Mouse (Mus musculus) embryo, embryonic 11.5 days (tissue): ENCODE results near the gene Ccdc96.

Source experiments
- DNase-seq: peaks from one replicate; pipeline ENCODE4 v3.0.0-alpha.2; 2012; ENCODE audit warnings: low read depth, low spot score

Gene Ccdc96

DNA sequence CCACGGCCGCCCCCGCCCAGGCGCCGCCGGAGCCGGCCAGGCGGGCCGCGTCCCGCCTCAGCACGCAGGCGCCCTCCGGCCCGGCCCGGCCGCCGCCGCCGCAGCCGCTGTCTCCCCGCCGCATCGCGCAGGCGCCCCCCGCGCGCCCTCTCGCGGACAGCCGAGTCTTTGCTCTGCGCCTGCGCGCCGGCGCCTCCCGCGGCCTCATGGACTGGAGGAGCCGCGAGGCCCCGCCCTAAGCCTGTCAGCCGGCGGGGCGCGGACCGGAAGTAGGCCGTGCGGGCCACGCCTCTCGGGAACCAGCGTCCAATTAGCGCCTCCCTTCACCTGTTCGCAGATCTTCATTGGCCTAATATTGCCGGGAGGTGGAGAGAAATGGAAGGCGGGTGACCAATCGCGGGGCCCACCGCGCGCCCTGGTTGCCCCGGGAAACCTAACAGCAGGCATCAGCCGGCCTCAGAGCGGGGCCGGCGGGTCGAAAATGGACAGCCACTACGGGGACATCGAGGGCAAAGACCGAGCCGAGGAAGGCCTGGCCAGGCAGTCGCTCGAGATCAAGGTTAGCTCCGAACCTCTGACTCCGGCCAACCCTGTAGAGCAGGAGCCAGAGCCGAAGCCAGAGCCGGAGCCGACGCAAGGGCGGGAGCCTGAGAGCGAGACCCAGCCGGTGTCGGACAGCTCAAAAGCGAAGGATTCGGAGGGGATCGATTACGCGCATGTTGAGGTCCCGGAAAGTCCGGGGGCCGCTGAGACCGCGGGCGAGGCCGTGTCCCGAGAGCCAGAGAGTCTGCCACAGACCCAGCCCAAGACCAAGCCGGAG, at the start of gene Ccdc96, which contains the start of gene Tada2b:
Gene Ccdc96 (plus strand): TSS at position 418 of the 820 bp plus-strand sequence.
Gene Tada2b (minus strand): TSS at position 115 of the 820 bp plus-strand sequence.
- peak; percentile 97 for DNase-seq

DNA sequence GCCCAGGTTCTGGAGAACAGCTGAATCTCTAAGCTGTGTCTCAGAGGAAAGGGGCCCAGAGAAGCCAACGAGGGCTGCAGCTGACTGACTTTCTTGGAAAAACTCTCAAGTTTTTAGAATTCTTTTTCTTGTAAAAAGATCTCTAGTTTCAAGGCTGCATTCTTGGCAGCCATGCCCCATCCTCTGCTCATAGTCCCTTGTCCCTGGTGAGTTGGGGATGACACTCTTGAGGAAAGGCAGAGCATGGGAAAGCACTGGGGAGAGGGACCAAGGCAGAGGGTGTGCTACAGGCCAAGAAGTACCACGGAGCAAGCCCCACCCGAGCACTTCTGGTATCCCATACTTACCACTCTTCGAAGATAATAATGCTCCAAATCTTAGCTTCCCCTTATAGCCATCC, 47.5 kb upstream of the Ccdc96 start:
- no peak for DNase-seq

DNA sequence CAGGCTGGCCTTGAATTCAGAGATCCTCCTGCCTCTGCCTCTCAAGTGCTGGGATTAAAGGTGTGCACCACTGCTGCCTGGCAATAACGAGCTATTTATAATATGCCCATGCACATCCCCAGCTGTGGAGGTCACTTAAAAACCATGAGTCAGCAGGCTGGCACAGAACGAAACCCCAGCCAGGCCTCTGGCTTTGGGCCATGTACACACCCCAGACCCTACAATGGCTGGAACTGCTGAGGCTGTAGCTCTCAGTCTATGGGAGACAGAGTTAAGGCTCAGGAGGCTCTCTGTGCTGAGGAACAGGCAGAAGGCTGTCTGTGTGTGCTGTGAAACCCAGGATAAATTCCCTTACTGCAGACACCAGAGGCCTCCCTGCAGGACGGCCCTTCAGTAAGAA, 43.6 kb upstream of the Ccdc96 start:
- DNase-seq: no peak

DNA sequence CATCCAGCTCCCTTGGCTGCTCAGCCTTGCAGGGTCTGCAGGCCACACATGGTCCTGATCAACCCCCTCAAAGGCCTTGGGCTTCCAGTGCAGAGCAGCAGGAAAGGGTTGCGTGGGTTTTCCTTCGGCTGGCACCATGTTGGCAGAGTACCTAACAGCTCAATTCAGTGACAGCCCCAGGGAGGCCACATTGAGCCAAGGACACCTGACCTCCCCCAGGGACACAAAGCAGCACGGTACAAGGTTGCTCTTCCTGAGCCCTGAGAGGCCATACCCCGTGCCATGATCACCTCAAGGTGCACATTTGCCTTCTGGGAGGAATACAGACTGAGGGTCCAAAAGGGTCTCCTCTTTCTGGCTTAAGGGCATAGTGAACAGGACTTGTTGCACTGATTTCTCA, 39.8 kb upstream of the Ccdc96 start:
- DNase-seq: no peak

DNA sequence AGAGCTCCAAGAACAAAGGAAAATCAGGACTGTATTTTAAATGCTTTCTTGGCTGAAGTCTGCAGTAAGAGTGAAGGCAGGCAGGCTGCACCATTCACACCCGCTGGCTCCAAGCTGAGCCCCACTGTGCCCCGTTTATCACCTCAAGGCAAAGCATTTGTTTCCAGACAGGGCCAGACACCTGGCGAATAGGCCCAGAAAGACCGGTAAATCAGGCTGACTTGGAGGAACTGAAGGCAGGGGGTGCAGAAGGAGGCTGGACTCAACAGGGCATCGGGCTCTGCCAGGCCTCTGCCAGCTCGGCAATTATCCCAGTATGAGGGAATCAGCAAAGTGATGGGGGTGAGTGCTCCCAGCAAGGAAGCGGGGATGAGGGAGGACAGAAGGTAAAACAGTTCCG, 39.4 kb upstream of the Ccdc96 start:
- no peak for DNase-seq

DNA sequence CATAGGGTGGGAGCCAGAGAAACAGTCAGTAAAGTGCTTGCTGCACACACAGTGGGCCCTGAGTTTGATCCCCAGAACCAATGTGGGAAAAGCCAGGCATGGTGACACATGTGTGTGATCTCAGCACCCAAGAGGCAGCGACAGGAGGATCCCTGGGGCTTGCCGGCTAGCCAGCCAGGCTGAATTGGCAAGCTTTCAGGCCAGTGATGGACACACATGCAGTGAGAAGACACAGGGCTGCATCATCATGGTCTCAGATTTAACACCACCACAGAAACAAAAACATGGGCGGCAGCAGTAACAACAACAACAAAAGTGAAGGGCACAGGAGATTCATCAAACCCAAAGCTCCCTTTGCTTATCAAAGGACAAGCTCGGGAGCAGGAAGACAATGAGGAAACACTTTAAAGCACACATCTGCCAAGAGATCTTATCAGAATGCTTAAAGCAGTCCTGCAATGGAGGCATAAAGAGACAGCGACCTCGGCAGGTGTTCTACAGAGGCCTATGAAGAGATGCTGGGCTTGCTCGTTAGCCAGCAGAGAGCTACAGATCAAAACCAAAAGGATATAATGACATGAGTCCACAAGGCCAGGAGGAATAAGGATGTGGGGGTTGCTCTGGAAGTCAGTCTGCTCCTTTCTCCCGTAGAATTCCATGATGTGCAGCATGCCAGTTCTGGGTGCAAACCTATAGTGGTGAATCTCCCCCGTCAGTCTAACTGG, 38.1 kb upstream of the Ccdc96 start:
- DNase-seq: no peak

DNA sequence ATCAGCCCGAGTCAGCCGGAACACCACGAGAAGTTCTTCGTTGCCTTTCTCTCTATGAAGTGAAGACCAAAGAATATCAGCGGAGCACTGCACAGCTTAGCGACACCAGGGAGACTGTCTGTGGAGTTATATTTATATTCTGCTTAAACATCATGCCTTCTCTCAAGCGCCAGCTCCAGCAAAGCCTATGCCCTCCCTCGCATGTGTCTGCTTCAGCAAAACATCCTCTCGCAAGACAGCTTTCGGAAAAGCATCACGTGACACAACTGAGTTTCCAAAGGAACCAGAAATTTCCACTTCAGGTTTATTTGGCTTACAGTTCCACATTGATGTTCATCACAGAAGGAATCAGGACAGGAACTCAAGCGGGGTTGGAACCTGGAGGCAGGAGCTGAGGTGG, 36.5 kb upstream of the Ccdc96 start:
- DNase-seq: no peak

DNA sequence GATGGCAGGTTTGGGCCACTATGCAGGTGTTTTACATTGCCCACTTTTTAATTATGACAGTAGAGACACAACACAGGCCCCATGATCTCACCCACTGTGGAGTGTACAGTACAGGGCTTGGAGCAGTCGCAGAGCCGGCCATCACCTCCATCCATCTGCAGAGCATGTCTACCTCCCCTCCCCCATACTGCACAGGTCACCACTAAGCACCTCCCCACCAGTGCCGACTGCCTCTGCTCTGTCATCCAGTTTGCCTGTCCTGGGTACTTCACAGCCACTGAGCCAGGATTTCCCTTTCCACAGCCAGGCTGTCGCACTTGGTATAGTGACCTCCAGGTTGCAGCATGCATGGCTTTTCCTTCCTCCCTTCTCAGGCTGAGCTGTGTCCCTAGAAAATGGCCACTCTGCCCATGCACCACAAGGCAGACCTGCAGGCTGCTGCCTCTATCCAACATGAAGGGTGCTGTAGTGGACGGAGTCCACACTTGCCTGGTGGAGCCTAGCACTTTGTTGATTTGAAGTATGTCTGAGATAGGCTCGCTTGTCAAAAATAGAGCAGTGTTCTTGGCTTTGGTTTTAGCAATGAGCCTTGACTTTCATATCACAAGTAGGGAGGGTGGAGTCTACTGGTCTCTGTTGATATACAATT, 34.6 kb upstream of the Ccdc96 start:
- DNase-seq: no peak

DNA sequence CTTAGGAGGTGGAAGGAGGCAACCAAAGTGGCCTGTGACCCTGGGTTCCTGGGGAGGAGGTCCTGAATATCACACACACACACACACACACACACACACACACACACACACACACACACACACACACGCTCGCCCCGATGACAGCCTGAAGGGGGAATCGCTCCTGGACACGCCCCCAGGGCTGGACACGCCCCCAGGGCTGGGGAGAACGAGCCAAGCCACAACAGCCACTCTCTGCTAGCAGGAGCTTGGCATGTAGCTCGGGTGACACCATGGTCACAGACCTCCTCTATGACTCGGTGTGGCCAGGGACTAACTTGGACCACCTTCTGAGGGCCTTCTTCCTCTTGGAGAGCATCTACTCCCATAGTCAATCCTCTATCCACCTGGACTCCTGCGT, 33.3 kb upstream of the Ccdc96 start:
- DNase-seq: no peak

DNA sequence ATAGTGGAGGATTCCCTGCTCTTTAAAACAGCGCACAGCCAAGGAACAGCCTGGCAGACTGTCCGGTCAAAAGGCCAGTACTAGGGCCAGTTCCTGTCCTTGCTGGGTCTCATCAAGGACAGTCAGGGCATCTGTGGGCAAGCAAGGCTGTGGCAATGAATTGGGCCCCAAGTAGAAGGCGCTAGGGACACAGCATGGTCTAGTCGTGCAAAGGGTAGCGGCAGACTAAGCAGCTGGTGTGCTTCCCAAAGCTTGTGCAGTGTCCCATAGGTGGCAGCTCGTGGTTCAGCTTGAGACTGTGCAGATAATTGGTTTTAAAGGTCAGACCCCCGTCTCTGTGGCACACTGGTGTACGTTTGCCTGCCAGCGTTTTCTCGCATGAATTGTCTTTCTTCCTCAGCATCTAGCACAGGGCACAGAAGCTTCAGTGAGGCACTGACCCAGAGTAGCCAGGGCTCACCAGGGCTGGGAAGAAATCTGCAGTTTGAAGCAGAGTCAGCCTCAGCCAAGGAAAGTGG, 32.5 kb upstream of the Ccdc96 start:
- DNase-seq: no peak

DNA sequence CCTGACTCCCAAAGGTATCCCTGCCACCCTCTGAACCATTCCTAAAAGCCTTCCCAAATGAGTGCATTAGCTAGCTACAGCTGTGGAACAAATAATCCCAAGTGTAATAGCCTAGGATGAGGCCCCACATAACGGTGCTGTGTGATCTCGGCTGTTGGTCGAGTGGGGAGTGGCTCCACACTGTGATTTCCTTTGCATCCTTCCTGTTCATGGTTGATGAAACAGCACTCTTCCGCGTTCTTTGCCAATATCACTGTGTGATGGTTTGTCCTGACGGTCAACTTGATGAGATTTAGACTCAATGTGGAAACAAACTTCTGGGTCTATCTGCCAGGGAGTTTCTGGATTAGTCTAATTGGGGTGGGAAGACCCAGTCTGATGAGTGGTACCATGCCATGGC, 31.6 kb upstream of the Ccdc96 start:
- DNase-seq: no peak

DNA sequence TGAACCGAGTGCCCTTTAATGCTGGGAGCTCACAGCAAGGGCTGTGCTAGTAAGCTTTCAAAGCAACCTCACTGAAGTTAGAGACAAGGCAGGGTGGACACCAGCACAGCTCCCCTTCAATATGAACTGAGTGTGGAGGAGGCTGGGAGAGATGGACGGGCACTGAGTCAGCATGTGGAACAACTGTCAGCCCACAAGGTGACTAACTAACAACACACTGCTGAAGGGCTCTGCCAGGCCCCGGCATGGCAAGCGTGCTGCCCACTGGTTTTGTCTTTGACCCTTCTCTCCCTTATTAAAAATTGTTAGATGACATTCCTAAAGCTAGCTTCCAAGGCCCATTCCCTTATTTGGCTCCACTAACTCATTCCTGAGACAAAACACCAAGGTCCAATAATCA, 26.7 kb upstream of the Ccdc96 start:
- DNase-seq: no peak

DNA sequence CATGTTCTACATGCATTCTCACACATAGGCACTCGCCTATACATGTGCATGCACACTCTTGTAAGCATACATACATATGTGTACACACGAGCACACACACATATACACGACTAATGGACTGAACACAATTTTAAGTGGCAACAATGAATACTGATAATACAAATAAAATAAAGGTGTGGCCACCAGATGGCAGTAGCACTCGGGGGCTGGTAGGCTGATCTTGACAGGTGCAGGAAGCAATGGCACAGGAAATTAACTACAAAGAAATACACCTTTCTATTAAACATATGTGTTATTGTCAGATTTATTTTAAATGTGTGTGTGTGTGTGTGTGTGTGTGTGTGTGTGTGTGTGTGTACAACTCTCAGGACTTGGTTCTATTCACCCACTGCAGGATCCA, 25.5 kb upstream of the Ccdc96 start:
- DNase-seq: no peak

DNA sequence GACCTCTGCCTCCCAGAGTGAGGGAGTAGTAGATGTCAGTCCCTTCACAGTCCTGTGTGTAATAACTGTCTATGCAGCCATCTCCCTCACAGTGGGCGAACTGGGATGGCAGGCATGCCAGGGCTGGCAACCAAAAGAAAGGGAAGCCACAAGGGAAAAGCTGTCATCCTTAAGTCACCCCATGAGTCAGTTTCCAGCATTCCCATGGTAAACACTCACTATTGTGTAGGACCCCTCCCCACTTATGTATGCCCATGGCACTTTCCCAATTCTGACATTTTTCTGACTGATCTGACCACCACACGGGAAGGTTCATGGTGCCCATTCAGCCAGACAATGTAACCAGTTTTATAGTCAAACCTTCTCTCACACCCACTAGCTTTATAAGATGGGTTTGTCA, 23.7 kb upstream of the Ccdc96 start:
- DNase-seq: no peak

DNA sequence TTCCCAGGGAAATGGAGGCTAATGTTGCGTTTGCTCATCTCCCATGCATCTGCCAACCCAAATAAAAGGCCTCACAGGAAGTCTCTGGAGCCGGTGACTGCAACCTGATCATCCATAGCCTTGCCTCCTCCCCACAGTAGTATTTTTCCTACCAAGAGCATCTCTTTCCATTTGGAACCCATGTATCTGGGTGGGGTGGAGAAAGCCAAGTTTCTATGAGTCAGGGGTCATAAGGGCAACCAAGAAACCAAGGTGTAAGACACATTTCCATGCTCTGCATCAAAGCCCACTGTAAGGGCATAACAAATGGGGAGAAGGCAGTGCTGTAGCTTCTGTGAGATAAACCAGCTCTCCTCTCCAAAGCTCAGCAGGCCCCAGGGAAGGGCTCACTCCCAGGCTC, 23.2 kb upstream of the Ccdc96 start:
- no peak for DNase-seq

DNA sequence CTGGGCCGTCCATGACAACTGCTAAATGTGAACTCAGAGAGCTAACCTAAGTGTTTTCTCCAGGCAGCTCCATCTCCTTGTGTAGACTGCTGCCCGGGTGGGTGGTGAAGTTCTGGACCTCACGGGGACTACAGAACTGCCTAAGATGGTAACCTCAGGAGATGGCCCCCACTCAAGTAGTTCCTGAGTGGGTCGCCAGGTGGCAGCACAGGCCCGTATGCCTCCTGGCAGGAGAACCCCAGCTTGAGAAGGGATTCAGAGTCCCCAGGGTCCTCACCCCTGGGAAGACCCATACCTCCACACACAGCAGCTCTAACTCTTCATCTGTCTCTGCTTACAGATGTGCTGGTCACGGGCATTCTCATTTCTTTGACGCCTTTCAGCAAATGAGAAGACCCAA, 21.6 kb upstream of the Ccdc96 start:
- DNase-seq: peak; percentile 56

DNA sequence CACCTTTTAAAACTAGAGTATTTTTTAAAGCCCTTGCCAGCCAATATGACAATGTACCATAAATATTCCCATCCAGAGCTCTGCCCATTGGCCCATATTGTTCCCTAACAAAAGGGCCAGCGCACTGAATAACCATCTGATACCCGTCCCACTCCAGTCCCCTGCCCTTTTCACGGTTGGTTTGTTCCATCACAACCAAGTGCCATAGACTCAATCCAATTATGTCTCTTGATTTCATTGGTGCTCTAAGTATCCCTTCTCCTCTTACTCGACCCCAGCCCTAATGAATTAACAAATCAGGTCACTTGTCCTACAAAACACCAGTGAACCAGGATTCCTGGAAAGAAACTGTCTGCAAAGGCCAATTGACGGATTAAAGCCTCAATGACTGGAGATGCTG, 21.0 kb upstream of the Ccdc96 start:
- DNase-seq: no peak

DNA sequence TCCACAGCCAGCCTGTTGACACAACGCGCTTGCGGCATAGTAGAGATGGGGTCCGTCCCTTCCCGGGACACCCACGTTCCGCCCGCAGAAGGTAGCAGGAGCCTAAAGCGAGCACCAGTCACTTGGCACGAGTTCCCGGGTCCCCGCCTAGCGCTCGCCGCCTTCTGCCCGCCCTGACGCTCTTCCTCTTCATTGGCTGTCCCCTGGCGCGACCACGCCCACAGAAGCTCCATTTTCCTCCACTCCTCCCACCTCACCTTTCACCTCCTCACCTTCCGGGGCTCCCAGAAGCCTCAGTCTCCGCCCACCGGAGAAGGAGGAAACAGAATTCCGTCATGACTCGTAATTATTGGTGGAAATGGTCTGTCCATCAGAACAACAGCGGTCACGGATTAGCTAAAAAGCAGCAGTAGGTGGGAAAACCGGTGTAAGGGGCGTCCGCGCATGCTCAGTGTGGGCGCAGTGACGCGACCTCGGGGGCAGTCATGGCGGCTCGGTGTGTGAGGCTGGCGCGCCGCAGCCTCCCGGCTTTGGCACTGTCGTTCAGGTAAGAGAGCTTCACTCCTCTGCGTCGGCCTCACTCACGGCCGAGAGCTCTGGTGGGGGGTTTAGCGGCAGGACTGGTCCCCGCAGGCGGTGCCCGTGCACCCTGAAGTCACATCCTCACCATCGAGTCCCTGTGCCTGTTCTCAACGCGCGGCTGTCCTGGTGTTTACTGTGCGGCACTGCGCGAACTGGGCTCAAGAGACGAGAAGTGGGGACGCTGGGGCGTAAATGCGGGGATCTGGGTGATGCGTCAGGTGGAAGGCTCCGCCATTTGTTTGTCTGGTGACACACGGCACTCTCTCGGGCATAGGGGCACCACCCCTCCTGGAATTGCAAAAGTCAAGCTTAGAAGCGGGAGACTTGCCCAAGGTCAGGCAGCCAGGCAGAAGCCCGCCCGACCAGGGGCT, 19.4 kb upstream of the Ccdc96 start, which contains the start of gene Grpel1:
Gene Grpel1 (plus strand): TSS at position 290 of the 953 bp plus-strand sequence.
- peak; percentile 100 for DNase-seq

DNA sequence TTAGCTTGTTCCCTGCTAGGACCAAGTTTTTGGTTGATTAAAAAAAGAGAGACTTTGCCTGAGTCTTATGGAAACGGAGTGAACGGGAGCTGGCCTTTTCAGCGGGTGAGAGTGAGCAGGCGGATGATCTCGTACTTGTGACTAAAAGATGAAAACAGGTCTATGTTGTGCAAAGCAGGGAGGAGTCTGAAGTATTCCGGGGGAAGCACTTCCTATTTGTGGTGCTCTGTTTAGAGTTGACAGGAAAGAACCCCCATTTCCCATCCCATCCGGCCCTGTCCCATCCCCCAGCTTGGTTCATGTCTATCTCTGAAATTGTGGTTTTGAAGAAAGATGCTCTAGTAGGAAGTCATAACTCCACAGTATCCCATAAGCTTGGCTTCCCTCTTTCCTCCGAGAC, 18.5 kb upstream of the Ccdc96 start:
- no peak for DNase-seq

DNA sequence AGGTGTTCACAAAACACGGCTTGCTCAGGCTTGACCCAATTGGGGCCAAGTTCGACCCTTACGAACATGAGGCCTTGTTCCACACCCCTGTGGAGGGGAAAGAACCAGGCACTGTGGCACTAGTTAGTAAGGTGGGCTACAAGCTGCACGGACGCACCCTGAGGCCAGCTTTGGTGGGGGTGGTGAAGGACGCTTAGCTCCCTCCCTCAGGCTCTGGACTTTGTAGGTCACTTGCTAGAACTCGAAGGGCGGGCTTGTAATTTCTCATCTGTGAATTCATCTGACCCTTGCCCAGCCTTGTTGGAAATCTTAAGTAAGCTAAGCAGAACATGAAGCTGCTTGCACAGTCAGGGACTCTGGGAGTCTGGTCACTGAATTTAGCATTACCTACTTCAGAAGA, 13.2 kb upstream of the Ccdc96 start:
- no peak for DNase-seq
